Mouse (Mus musculus) urinary bladder, postnatal 4 days (tissue): ENCODE data around the gene 1700019N19Rik.

Experiments used
- DNase-seq, 2 experiments: peaks; one replicate each; pipeline ENCODE4 v3.0.0; 2021 to 2022; ENCODE audit warnings: low spot score in 2 of 2

Gene 1700019N19Rik

DNA sequence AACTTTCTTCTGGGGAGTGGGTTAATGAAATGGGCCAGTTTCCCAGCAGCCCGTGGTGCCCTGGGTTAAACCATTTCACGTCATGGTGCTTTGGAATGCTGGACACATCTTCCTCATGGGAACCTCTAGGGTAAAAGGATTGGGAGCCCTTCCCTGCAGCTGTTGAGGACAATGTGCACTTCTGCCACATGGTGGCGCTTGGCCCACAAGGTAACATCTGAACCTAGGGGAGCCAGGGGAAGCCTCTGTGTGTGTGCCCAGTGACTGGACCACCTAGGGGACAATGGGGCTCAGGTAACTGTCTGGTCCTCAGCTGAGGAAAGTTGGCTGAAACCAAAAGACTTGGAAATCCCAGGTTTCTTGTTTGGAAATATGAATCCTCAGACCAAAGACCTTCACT is 12.1 kb upstream of the 1700019N19Rik start:
- peak; percentile 46 to 71 for DNase-seq

DNA sequence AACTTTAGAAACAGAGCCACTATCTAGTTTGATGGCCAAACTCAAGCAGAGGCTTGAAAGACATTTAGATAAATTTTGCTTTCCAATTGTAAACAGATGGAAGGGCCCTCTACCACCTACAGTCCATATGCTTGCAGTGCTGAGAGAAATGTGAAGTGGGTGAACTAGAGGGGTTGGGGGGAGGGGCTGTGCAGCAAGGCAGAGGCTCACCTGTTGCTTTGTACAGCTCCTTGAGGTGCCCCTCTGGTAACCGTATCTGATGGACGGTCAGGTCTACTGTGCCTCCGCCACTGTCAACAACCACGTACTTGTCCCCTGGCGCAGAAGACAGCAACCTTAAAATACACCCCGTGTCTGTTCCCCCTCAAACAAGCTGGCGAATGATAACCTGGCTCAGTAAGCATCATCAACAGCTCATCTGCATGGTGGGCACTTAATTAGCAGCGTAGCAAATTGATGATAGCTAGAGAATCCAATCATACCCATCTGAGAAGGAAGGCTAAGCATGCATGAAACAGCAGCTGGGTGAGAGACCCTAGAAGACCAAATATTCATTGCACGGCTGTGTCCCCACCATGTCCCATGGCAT is 11.0 kb upstream of the 1700019N19Rik start:
- no peak for DNase-seq

DNA sequence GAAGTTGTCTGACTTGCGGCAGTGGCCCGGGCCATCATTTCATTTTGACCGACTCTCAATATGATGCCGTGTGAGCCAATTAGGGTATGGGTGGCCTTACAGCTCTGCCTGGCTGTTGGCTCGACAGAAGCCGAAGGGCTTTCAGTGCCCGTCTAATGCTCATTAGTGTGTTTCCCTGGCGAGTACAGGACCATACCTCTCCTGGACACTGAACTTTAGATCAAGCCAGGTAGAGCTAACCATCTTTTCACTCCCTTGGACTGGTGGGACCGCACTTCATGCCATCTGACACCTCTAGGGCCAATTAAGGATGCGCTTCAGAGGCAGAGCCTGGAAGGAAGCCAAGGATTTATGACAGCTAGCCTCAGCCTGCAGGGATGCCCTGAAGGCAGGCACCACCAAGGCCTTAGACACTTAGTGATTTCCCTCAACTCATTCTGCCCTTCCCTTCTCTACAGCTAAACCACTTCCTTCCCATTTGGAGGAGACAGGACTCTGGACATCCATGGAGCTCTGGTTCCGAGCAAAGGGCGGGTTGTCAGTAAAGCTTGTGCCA is 931 bp upstream of the 1700019N19Rik start:
- no peak for DNase-seq

- DNase-seq = no peak
Measured at GRCm38 (mm10) chr19:58789194-58789593, 5.1 kb downstream of the 1700019N19Rik start.

- no peak for DNase-seq
Measured at GRCm38 (mm10) chr19:58783938-58784337, 10.3 kb downstream of the 1700019N19Rik start.

- no peak for DNase-seq
Measured at GRCm38 (mm10) chr19:58781566-58781965, 12.7 kb downstream of the 1700019N19Rik start.

DNA sequence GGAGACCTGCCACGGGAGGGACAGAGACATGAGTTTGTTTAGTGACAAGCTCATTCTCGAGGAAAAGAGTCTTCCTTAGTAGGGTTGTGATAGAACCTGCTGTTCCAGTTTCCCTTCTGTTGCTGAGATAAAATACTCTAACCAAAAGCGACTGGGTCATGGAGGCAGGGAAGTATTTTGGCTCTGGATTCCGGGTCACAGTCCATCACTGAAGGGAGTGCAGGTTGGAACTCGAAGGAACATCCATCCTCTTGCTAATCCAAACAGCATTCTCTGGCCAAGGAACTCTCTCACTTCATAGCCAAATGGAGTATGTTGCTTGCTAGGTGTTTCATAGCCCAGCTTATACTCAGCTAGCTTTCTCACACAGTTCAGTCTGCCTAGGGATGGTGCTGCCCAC is 17.8 kb downstream of the 1700019N19Rik start:
- no peak for DNase-seq

DNA sequence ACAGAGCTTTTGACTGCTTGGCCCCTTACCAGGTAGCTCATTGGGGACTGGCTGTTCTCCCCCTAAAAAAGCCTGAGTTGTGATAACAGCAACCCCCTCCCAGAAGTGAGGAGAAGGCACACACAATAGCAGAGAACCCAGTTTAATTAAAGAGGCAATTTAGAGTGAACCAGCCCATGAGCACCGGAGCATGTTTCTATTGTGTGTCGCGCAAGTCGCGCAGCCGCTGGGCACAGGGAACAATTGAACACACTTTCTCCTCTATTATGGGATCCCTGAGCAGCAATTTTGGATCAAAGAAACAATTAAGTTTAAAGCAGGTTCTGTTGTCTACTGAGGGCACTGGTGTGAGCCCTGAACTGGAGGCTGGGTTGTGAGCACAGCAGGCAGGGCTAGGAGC is 26.9 kb downstream of the 1700019N19Rik start:
- DNase-seq = no peak

GRCm38 (mm10) chr19:58762848-58763541 is 31.3 kb downstream of the 1700019N19Rik start:
- DNase-seq = peak; percentile 72 to 75

GRCm38 (mm10) chr19:58762316-58762715 is 31.9 kb downstream of the 1700019N19Rik start:
- no peak for DNase-seq

- DNase-seq = peak in 1 of 2 experiments; percentile 69
Measured at GRCm38 (mm10) chr19:58759423-58759822, 34.8 kb downstream of the 1700019N19Rik start, which contains the start of gene Pnliprp2. TSS of gene Pnliprp2 (plus strand) at chr19:58759719.

GRCm38 (mm10) chr19:58758871-58759270 is 35.4 kb downstream of the 1700019N19Rik start:
- no peak for DNase-seq

DNA sequence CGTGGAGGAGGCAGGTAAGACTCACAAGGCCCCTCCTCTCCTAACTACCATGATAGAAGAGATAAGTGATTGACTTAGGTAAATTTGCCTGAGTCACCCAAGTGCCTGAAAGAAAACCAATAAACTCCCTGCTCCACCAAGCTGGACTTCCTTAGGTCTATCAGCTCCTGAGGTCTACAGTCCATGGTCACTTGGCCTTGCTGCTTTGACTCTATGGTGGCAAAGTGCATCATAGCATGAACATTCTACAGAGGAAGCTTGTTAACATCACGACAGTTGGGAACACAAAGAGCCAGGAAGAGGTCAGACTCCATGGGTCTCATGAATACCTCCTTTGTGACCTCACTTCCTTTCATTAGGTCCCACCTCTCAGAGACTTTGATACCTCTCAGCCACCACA is 42.8 kb downstream of the 1700019N19Rik start:
- DNase-seq = no peak

- no peak for DNase-seq
Measured at GRCm38 (mm10) chr19:58750822-58751221, 43.4 kb downstream of the 1700019N19Rik start.

DNA sequence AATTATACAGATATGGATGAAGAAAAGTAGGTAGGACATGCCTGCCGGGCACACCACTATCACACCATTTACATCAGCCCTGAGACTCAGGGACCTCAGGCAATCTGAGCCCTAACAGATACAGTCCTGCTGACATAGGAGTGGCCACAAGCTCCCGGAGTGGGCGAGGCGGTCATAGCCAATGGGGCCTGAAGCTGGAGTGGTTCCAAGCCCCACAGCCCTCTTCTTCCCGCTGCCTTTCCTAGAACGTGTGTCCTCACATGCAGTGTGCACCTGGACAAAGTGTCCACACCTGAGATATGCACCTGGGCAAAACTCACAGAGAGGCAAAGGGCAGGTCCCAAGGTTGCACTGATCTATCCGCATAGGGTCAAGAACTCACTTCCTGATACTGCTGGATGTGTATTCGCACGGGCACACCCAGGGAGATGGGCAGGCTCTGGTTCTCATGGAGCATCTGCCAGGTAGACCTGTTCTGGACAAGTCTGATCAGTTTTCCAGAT is 46.7 kb downstream of the 1700019N19Rik start:
- peak in 1 of 2 experiments; percentile 50 for DNase-seq

- no peak for DNase-seq
Measured at GRCm38 (mm10) chr19:58743736-58744135, 50.5 kb downstream of the 1700019N19Rik start.

DNA sequence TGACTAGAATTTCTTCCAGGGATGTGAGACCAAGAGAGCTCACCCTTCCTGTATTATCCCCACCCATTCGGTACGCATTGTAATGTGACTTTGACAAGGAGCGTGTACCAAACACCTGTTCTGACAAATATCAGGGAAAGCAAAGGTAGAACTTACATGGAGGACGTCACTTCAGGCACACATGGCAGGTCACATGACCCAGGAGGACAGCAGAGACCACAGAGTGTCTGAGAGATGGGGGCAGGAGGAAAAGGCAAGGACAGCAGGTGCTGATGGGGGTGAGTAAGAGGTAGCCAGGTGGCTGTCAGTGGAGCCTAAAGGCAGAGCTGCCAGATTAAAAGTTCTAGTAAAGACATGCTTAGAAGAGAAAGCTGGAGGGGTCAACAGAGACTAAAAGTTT is 51.5 kb downstream of the 1700019N19Rik start:
- DNase-seq = no peak

DNA sequence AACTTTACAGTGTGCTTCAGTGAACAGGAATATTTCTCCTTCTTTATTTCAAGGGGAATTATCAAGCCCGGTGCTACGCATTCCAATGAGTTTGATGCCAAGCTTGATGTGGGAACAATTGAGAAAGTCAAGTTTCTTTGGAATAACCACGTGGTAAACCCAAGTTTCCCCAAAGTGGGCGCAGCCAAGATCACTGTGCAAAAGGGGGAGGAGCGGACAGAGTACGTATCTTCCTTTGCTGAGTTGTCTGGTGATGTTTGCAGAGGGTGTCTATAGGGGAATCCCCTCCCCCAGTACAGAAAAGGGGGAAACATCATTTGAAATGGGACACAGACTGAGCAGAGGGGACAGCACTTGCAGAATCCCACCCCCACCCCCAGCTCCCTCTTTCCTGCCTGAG is 53.2 kb downstream of the 1700019N19Rik start:
- peak in 1 of 2 experiments; percentile 12 for DNase-seq

GRCm38 (mm10) chr19:58738111-58738510 is 56.1 kb downstream of the 1700019N19Rik start:
- peak in 1 of 2 experiments; percentile 9 for DNase-seq
